Mouse (Mus musculus) MEL (cell line): ENCODE results near the gene Lsamp.

Source experiments
- CHD1 ChIP-seq: IDR thresholded peaks from 2 replicates; pipeline ENCODE4 v1.6.1; 2012; ENCODE audit warnings: low read depth, mild to moderate bottlenecking, inconsistent platforms, low read length, improper control_type of control experiment
- CTCF ChIP-seq, 3 experiments: IDR thresholded peaks in 2 of 3; conservative IDR thresholded peaks in 1 of 3; 2 replicates each; pipeline ENCODE4 v1.5.1; 2011 to 2012; ENCODE audit warnings: low read length in 3 of 3, low read depth in 2 of 3, mild to moderate bottlenecking in 2 of 3, improper control_type of control experiment in 1 of 3, inconsistent platforms in 1 of 3, mixed read lengths in 1 of 3, moderate library complexity in 1 of 3; ENCODE audit not compliant: control insufficient read depth in 1 of 3, insufficient read depth in 1 of 3, poor library complexity in 1 of 3, severe bottlenecking in 1 of 3
- E2F4 ChIP-seq: IDR thresholded peaks from 2 replicates; pipeline ENCODE4 v1.6.1; 2011; ENCODE audit warnings: low read depth, low read length, improper control_type of control experiment, borderline replicate concordance
- HCFC1 ChIP-seq: IDR thresholded peaks from 2 replicates; pipeline ENCODE4 v1.6.1; 2012; ENCODE audit warnings: low read depth, mild to moderate bottlenecking, inconsistent platforms, low read length, improper control_type of control experiment, moderate library complexity
- MAFK ChIP-seq: IDR thresholded peaks from 2 replicates; pipeline ENCODE4 v1.6.1; 2011; ENCODE audit warnings: low read depth, mild to moderate bottlenecking, low read length, improper control_type of control experiment, borderline replicate concordance
- MAX ChIP-seq: IDR thresholded peaks from 2 replicates; pipeline ENCODE4 v1.6.1; 2011; ENCODE audit warnings: low read length, improper control_type of control experiment
- POLR2A ChIP-seq, 2 experiments: IDR thresholded peaks; 2 replicates each; pipeline ENCODE4 v1.6.1; 2011 to 2012; ENCODE audit warnings: low read length in 2 of 2, mild to moderate bottlenecking in 2 of 2, control low read depth in 1 of 2, improper control_type of control experiment in 1 of 2, low read depth in 1 of 2, moderate library complexity in 1 of 2; ENCODE audit not compliant: control insufficient read depth in 1 of 2, insufficient read depth in 1 of 2, poor library complexity in 1 of 2
- POLR2AphosphoS2 ChIP-seq: IDR thresholded peaks from 2 replicates; pipeline ENCODE4 v1.6.1; 2011; ENCODE audit warnings: low read length, improper control_type of control experiment
- POLR2AphosphoS5 ChIP-seq: IDR thresholded peaks from 2 replicates; pipeline ENCODE4 v1.6.1; 2012; ENCODE audit warnings: low read depth, borderline replicate concordance, mild to moderate bottlenecking, inconsistent platforms, low read length, moderate library complexity, mixed read lengths
- RAD21 ChIP-seq: IDR thresholded peaks from 2 replicates; pipeline ENCODE4 v1.6.1; 2011; ENCODE audit warnings: mild to moderate bottlenecking, low read depth, low read length, improper control_type of control experiment
- RCOR1 ChIP-seq: IDR thresholded peaks from 2 replicates; pipeline ENCODE4 v1.6.1; 2012; ENCODE audit warnings: low read depth, mild to moderate bottlenecking, inconsistent platforms, low read length, improper control_type of control experiment
- SMC3 ChIP-seq: IDR thresholded peaks from 2 replicates; pipeline ENCODE4 v1.6.1; 2011; ENCODE audit warnings: low read depth, low read length, improper control_type of control experiment
- UBTF ChIP-seq: IDR thresholded peaks from 2 replicates; pipeline ENCODE4 v1.6.1; 2012; ENCODE audit warnings: low read depth, mild to moderate bottlenecking, inconsistent platforms, low read length, improper control_type of control experiment, moderate library complexity, borderline replicate concordance; ENCODE audit not compliant: insufficient read depth

GRCm38 (mm10) chr16:40290132-40290531, 306.0 kb downstream of the Lsamp start:
- TF ChIP-seq RAD21 (no peak), CHD1 (no peak), UBTF (no peak), HCFC1 (no peak), CTCF (IDR thresholded peaks at IDR 0.05 in 2 of 3, conservative IDR thresholded peaks at IDR 0.05 in 1 of 3; ENCODE audit: control insufficient read depth in 1 of 3, insufficient read depth in 1 of 3, low read depth in 2 of 3, low read length in 3 of 3, poor library complexity in 1 of 3, severe bottlenecking in 1 of 3) (no peak), POLR2A (IDR thresholded peaks at IDR 0.05; ENCODE audit: control insufficient read depth in 1 of 2, insufficient read depth in 1 of 2, low read depth in 1 of 2, low read length in 2 of 2, poor library complexity in 1 of 2) (no peak), MAX (no peak), POLR2AphosphoS2 (no peak), E2F4 (no peak), SMC3 (no peak), MAFK (no peak), RCOR1 (no peak), POLR2AphosphoS5 (no peak)
